Mouse (Mus musculus) kidney, postnatal 10 days (tissue): Measurements from ENCODE around the gene Git1.
A peak's percentile ranks its signal among the peaks of the same experiment; 100 is the strongest.

Experiments used
- DNase-seq: peaks from one replicate; pipeline ENCODE4 v3.0.0; 2021; ENCODE audit warnings: mixed read lengths

The Git1 gene

DNA sequence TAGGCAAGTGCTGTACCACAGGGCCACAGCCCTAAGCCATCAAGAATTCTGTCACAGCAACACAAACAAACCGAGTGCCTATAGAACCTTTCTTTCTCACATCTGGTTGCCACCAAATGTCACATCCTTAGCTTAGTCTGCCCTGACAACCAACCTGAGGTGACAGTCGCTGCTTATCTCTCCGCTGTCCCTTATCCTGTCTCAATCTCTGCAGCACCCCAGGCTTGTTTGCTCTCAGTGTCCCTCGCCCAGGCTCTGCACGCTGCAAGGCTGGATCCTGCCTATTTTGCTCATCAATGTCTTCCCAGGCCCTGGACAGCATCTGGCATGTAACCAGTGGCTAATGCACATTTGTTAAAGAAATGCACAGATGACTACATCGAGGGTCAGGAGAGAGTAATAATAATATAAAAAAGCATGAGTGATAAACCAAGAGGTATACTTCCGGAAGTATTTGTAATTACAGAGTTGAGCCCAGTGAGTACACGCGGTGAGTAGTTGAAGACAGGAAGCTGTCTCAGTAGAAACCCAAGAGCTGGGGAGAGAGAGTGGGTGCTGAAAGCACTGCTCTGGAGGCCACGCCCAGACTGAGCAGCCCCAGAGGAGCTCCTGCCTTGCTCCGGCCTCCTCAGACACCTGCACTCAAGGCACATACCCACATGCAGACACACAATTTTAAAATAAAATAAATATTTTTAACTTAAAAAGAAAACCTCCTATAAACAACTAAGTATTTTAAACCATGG is 9.7 kb upstream of the Git1 start:
- DNase-seq: no peak

DNA sequence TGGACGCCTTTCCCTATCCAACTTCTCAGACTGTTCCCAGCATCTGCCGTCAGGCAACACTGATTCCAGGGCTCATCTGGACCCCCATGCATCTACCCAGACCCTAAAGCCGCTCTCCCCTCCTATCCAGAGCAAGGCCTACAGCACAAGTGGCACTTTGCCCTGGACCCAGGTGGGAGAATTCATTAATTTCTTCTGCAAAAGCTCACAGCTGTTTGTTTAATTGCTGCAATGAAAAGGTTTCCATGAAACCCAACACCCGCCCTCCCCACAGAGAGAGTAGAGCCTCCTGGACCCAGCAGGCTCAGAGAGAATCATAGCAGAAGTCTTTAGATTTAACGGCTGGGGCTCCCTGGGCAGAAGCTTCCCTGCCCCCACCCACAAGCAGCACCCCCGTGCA is 8.1 kb upstream of the Git1 start:
- no peak for DNase-seq

DNA sequence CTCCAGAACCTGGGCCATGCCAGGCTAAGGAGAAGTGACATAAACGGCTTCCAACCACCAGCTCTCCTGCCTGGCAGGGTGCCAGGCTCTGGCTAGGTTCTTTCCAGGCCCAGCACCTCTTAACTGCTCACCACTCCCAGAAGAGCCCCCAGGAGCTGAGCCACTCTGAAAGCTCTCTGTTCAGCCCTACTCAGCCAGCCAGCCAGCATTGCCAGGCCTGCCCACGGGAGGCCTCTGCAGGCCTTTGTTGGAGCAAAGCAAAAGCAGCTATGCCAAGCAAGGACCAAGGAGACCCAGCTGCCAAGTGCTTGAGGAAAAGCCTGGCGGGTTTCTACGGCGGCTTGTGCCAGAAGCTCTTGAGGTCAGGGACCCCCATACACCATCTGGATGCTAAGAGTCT is 6.6 kb upstream of the Git1 start:
- peak; percentile 49 for DNase-seq

DNA sequence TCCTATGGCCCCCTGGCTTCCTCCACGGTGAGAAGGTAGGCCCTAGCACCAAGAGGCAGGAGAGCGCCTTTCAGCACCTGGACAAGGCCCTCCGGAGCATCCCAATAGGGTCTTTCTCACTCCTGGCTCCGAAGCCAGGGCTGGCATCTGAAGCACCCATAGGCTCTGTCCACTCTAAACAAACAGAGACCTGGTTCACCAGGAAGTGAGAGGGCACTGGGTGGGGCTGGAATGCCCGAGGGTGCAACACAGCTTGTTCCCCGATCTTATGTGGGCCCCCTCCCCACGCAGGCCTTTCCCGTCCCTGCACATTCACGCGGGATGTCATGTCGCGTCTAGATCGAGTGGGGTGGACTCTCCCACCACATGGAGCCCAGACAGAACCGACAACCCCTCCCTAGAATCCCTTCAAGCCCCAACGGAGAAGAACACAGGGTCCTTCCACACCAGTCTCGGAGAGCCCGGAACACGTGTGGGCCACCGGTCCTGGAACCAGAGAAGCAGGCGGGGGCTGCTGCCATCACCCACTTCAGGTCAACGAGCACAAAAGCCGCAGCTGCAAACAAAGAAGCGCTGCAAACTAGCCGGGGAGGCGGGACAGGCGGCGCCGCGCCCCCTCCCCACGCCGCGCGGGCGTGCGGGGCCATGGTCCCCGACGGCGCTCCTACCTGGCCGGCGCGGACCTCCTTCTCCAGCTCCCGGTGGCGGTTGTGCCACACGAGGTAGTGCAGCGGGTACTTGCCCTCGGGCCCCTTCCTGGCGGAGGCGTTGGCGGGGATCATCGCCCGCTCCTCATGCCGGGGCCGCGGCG is 4.4 kb upstream of the Git1 start:
- peak; percentile 49 for DNase-seq

DNA sequence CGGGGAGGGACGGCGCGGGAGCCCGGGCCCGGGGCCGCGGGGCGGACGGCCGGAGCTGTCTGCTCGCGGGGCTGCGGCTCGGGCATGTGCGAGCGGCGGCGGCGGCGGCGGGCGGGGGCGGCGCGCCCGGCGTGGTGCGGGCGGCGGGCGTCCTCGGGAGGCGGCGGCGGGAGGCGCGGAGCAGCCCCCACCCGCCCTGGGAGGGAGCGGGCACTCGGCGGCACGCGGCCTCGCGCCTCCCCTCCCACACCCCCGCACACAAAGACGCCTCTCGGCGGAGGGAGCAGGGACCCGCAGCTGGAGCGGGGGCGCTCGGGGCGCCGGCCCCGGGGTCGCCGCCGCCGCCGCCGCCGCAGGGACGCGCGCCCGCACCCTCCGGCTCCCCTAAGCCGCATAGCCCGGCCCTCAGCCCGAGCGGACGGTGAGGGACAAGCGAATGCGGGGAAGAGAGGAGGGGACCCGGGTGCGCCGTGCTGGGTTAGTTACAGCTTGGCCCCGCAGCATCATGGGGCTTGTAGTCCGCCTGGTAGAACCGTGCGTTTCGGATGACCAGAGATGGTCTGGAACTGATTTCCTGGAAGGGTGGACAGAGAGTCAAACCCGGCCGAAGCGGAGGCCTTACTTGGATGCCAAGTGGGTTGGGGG is 3.6 kb upstream of the Git1 start, which contains the start of gene Ankrd13b:
TSS of gene Ankrd13b (minus strand) at position 88 of the 645 bp plus-strand sequence.
- DNase-seq: peak; percentile 89

DNA sequence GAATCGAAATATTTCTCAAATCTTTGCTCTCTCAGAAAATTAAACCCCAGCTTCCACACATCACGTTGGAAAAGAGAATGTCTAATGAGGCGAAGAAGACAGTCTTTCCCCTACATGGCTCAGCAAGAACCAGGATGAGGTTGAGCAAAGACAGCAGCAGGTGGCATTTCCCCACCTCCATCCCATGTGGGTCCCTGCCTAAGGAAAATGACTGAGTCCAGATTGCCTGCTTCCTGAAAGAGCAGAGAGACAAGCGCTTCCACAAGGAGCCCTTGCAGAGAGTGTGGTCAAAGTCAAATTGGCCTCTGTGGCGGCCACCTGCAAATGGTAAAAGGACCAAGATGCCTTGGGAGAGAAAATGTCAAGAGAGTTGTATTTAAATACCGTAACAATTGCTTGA is 2.9 kb upstream of the Git1 start:
- DNase-seq: no peak

DNA sequence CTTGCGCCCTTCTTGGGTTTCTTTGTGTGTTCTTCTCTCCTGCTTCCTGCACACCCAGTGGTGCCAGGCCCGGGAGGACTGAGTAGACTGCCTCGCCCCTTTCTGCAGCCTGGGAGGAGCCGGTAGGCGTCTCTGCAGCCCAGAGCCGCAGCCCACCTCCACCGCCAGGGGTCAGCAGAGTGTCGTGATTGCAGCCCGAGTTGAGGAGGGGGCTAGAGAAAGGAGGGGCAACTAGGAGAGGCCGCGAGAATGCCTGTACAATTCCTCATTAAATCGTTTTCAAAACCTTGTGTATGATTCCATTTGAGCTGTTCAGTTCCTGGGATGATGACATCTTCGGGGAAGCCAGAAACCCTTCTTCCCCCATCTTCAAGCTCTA is 2.2 kb upstream of the Git1 start:
- DNase-seq: peak; percentile 96

DNA sequence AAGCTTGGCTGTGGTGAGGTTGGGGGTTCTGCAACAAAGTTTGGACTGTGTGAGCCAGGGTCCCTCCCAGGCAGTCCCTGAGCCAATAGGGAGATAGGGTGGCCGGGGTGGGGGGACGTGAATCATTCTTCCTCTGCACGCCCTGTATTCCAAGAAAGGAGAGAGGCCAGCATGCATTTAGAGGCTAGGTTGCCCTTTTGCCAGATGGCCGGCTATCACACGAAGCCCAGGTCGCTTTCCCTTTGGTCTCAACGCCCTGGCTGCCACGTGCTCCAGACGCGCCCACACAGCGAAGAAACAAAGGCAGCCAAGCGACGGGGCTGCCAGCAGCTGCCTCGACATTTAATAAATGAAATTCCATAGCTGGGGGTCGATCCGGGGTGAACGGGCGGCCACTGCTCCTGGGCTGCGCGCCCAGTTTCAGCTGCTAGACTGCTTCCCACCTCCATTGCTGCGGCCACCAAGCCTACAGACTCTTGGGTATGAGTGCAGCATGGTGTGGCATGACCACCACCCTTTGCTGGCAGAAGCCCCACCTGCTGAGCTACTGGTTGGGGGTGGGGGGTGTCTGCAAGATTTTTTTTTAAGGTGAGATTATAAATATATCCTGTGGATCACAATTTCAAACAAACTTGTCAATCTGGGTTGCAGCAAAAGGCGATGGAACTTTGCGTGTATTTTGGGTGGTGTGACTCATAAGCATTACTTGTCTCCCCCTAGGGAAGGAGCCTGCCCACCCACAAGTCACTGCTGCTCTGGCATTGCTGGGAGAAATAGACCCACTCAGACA is 1.7 kb upstream of the Git1 start:
- DNase-seq: peak; percentile 86

DNA sequence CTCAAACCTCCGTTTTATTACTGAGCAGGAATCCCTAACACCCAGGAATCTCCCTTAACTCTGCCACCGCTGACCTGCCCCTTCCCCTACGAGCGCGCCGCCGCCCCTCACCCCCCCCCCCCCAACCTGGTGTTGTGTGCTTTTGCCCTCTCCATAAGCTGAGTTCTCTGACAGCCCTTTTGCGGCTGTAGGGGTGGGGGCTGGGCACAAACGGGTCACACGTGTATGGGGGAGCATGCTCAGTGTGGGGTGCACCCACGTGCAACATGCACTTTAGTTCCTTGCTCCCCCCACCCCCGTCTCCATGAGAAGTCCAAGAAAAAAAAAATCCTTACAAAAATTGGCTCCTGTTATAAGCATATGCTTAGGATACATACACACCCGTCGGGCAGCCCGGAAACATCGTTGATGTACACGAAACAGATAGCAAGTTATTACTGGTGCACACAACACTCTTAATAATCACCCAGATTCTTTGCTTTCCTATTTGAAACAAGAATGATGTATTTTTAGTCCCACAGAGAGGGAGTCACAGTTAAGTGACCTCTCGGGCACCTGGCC is 971 bp upstream of the Git1 start:
- peak; percentile 59 for DNase-seq

DNA sequence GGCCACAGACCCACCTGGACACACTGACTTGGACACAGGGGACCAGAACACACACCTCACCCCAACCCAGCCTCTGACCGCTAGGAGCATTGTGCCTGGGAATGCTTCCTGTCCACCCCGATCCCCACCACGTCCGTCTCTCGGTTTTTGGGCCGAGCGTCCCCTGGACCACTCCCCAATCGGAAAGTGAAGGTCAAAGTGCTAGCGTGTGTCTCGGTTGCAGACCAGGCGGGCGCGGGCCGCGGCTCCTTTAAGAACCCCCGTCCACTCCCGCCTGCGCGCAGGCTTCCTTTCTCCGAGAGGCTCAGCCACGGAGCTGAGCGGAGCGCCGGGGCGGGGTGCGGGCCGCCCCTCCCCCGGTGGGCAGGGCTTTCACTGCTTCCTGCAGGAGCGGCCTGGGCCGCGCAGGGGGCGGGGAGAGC is 440 bp upstream of the Git1 start:
- DNase-seq: peak; percentile 97

DNA sequence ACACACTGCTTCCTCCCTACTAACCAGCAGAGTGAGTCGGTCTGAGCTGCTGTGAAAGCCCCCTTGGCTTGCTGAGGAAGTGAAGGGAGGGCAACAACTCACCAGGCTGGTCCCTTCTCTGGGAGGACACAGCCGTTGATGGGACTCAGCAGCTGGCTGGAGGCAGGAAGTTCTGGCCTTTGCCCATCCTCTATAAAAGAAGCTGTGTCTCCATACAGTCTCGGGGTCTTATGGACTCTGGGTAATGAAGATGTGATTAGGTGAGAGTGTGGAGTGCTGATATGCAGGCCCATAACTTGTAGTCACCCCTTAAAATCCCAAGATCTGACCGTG is 948 bp downstream of the Git1 start:
- no peak for DNase-seq

DNA sequence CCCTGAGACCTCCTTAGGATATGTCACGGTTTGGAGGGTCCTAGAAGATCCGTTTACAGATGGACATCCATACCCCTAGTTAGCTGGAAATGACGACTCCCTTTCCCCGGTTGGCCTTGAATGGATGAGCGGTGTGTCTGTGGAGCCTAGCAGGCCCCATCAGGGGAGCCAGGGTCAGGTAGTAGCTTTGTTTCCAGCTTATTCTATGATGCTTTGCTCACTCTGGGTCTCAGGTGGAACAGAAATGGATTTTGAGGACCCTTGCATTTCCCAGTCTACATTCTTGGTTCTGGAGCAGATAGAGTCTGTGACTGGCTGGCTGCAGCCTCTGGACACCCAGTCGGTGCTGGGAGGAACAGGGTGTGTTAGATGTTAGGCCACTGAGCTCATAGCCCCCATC is 1.4 kb downstream of the Git1 start:
- DNase-seq: no peak

DNA sequence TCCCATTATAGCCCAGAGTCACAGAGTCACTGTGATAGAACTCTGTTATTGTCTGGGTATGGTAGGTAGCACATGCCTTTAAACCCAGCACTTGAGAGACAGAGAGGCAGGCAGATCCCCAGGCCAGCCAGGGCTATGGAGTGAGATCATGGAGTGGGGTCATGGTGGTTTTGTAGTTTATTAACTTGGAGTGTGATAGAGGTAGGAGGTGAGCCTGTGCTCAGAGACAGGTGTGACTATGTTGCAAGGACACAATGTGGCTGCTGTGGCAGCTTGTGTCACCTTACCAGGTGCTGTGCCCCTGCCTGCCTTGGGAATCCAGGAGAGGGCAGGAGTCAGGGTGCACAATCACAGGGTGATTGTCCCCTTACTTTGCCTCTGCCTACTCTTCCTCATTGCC is 2.1 kb downstream of the Git1 start:
- DNase-seq: no peak

DNA sequence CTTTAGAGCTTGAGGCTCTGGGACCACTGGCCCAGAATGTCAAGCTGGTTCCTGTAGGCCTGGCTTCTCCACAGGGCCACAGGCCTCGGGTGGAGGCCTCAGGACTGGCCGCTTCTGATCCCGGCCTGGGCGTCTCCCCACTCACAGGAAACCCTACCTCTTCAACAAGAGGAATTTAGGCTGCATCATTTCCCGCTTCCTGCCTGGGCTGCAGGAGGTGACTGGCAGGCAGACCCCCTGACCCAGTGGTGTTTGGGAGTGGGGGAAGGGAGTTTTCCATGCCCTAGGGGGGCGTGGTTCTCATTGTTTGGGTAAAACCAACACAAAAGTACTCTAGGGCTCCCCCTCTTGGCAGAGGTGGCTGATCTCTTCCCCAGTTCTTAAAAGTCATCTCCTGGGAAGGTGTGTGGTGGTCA is 4.0 kb downstream of the Git1 start:
- peak; percentile 83 for DNase-seq

DNA sequence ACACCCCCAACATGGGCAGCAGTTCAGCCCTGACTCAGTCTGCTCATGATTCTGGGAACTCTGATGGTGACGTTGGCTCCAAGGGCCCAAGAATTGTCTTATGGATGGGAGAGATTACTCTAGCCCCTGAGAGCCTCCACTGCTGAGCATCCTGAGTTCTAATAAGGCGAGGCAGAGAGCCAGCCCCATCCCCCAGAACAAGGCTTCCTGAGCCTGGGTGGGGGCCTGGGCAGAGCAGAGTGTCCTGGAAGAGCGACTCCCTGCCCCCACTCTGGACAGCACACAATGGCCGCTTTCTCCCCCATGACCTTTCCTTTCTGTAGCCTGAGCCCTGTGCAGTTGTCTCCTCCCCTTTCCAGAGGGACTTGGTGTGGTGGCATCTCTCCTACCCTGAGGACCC is 4.5 kb downstream of the Git1 start:
- DNase-seq: peak; percentile 64

DNA sequence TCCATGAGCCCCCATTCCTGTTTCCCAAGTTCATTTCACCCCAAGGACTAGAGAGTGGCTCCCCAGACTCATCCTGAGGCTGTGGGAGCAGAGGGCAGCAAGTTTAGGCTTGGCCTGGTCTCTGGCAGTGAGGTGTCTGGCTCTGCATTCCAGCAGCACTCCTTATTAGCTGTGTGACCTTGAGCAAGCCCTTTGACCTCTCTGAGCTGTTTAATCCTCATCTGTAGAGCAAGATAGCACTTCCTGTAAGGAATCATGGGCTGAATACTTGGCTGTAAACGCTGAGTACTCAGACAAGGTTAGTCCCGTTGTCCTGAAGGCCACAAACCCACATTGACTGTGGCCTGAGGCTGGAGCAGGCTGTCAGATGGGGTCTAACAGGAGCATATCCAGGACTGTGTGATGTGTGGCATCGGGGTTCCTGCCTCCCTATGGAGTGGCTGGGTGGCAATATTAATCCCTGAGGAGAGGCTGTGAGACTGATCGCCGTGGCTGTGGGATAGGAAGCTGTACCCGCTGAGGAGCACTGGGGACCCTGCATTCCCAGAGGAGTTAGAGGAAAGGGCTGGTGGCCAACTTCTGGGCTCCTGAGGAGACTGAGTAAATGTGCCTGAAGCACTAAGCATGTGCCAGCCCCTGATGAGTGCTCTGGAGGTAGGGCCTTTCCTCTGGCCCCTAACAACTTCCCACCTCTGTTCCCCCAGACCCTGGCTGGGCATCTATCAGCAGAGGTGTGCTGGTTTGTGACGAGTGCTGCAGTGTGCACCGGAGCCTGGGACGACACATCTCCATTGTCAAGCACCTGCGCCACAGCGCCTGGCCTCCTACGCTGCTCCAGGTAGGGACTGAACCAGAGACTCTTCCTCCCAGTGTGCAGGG is 5.1 kb downstream of the Git1 start:
- peak; percentile 32 for DNase-seq

DNA sequence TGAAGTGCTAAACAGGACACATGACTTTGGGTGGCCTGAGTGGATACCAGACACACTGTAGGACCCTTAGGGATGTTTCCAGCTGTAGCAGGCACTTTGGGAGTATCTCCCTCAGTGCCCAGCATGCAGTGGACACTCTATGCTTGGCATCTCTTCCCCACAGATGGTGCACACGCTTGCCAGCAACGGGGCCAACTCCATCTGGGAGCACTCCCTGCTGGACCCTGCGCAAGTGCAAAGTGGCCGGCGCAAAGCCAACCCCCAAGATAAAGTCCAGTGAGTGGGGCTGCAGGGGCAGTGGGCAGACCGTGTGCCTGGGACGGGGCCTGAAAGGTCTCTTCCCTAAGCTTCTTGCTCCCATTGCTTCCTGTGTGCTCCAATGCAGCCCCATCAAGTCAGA is 6.0 kb downstream of the Git1 start:
- DNase-seq: no peak

DNA sequence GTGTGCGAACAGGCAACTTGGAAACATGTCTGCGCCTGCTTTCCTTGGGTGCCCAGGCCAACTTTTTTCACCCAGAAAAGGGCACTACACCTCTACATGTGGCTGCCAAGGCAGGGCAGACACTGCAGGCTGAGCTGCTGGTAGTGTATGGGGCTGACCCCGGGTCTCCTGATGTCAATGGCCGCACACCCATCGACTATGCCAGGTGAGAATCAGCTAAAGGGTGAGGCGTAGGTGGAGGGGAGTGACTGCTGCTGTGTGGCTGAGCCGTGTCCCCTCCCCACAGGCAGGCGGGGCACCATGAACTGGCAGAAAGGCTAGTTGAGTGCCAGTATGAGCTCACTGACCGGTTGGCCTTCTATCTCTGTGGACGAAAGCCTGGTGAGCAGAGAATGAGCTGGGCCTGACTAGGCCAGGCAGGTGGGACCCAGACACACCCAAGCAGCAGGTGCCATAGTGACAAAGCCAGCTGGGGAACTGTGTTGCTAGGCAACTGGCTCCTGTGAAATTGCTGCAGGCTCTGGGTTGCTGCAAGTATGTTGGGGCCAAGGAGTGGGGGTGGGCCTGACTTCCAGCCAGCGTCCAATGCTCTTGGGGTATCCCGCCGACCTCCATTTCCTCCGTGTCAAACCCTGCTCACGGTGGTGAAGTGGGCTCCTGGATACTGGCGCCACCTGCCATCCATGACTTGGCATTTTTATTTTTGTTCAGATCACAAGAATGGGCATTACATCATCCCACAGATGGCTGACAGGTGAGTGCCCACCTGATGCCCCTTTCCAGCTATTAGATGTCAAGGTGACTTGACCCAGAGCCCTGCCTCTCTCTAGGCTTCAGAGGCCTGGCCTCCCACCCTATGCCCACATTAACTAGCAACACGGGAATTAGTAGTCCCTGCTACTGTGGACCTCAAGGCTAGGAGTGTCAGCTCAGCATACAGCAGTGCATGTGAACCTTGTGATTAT is 7.3 kb downstream of the Git1 start:
- DNase-seq: peak; percentile 31

DNA sequence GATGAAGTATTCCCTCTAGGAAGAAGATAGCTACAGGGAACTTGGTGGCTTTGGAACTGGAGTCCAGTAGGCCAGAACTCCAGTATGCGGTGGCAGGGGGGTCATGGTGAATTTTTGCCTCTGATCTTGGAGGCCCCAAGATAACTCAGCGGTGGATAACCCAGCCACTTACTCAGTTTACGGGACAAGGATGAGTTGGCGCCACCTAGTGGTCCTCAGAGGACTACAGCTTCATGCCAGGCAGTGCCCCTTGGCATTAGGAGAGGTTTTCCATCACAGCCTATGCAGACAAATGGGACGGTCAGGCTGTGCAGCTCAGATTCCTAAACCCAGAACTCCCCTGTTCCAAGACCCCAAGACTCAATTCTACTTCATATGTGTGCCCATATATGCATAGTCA is 8.0 kb downstream of the Git1 start:
- peak; percentile 87 for DNase-seq

DNA sequence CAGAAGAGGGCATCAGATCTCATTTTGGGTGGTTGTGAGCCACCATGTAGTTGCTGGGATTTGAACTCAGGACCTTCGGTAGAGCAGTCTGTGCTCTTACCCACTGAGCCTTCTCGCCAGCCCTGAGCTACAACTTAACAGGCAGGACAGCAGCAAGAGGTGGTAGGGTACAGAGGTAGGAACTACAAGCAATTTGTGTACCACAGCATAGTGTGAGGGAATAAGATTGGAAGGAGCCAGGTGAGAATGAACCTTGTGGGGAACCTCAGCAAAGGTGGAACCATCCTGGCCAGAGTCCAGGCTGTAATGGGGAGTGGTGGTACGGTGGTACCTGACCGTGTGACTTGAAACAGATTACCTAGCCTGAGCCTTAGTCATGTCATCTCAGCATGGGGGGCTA is 8.6 kb downstream of the Git1 start:
- DNase-seq: peak; percentile 18

DNA sequence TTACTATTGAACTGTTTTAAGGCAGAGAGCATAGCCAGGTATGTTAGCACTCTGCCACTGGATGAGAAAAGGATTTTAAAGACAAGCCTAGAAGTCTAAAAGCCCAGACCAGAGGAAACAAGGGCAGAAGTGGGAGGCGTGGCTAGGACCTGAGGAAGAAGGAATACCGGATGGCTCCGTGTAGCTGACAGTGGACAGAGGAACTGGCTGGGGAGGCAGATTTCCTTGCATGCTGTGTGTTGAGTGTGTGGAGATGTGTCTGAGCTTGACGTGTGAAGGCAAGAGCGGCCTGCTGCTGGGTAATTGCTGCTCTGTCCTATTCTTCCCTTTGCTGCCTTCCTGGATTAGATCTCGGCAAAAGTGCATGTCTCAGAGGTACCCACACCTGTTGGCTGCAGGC is 9.1 kb downstream of the Git1 start:
- peak; percentile 39 for DNase-seq
